Mouse (Mus musculus) testis, adult 2 months (tissue): ENCODE data around the gene Gm5751. TPM values are rescaled to one million over a fixed set of nuclear protein-coding genes. Genes with fewer than 3 reads are reported as not detected.
A peak's percentile ranks its signal among the peaks of the same experiment; 100 is the strongest.

Experiments
- H3K27ac ChIP-seq: fragments of 200-500 bp; 2 replicates; pipeline ENCODE4 v1.5.1; 2012; ENCODE audit warnings: low read depth, low read length; ENCODE audit not compliant: control insufficient read depth, insufficient read depth
- H3K27me3 ChIP-seq: fragments of 200-500 bp; 2 replicates; pipeline ENCODE4 v1.6.1; 2012; ENCODE audit warnings: mild to moderate bottlenecking, low read length, moderate library complexity; ENCODE audit not compliant: control insufficient read depth, insufficient read depth
- H3K36me3 ChIP-seq: fragments of 200-500 bp; 2 replicates; pipeline ENCODE4 v1.6.1; 2012; ENCODE audit warnings: mild to moderate bottlenecking, low read length; ENCODE audit not compliant: control insufficient read depth, insufficient read depth
- H3K4me1 ChIP-seq: fragments of 200-500 bp; 2 replicates; pipeline ENCODE4 v1.6.1; 2012; ENCODE audit warnings: low read length; ENCODE audit not compliant: control insufficient read depth, insufficient read depth
- H3K4me3 ChIP-seq: fragments of 200-500 bp; 2 replicates; pipeline ENCODE4 v1.5.1; 2012; ENCODE audit warnings: low read depth, mild to moderate bottlenecking, low read length, moderate library complexity, mixed read lengths; ENCODE audit not compliant: control insufficient read depth
- CTCF ChIP-seq: fragments of 200-500 bp; IDR thresholded peaks from 2 replicates; pipeline ENCODE4 v1.5.1; 2012; ENCODE audit warnings: low read depth, mild to moderate bottlenecking, inconsistent platforms, low read length, moderate library complexity; ENCODE audit not compliant: control insufficient read depth, insufficient read depth, insufficient replicate concordance
- POLR2A ChIP-seq: fragments of 200-500 bp; IDR thresholded peaks from 2 replicates; pipeline ENCODE4 v1.6.1; 2012; ENCODE audit warnings: low read depth, mild to moderate bottlenecking, inconsistent platforms, low read length, moderate library complexity; ENCODE audit not compliant: control insufficient read depth
- polyA plus RNA-seq: library from polyadenylated mRNA; depleted of rRNA; stranded (reverse); fragments of >200 nt; gene quantifications from 2 replicates; pipeline ENCODE4 v1.2.3, GENCODE M21; 2012; rRNA removed

The Gm5751 gene
- polyA plus RNA-seq, 1 experiment, result 0.46 TPM

GRCm38 (mm10) chrX:8893182-8893651, 19.2 kb downstream of the Gm5751 start:
- Histone ChIP-seq H3K27ac (no peak overlapping the region; the same call in 1 of the 2 replicates), H3K36me3 (no peaks in the 10 kb centered on the region), H3K27me3 (no peaks in the 10 kb centered on the region), H3K4me3 (peak overlapping the region; percentile 81), H3K4me1 (no peaks in the 10 kb centered on the region)
- TF ChIP-seq CTCF (no peak), POLR2A (no peak)

- TF ChIP-seq CTCF, result no peak
- TF ChIP-seq POLR2A, result no peak
- no peaks in the 10 kb centered on the region for H3K4me1 ChIP-seq
- no peaks in the 10 kb centered on the region for H3K27me3 ChIP-seq
- no peaks in the 10 kb centered on the region for H3K36me3 ChIP-seq
- no peak overlapping the region for H3K4me3 ChIP-seq
- no peak overlapping the region for H3K27ac ChIP-seq
These were observed 26.8 kb downstream of the Gm5751 start for GRCm38 (mm10) chrX:8900823-8901222.

- no peaks in the 10 kb centered on the region for H3K27me3 ChIP-seq
- no peak for TF ChIP-seq CTCF
- TF ChIP-seq POLR2A, result no peak
- H3K4me3 ChIP-seq, result no peak overlapping the region
- no peaks in the 10 kb centered on the region for H3K36me3 ChIP-seq
- H3K27ac ChIP-seq, result no peak overlapping the region
- H3K4me1 ChIP-seq, result no peaks in the 10 kb centered on the region
These were observed 27.9 kb downstream of the Gm5751 start for GRCm38 (mm10) chrX:8901906-8902472.

GRCm38 (mm10) chrX:8921080-8921479, 47.0 kb downstream of the Gm5751 start:
- H3K36me3 ChIP-seq, result no peaks in the 10 kb centered on the region
- H3K27me3 ChIP-seq, result no peaks in the 10 kb centered on the region
- H3K4me3 ChIP-seq, result no peak overlapping the region
- no peaks in the 10 kb centered on the region for H3K4me1 ChIP-seq
- TF ChIP-seq CTCF (no peak), POLR2A (no peak)
- no peak overlapping the region for H3K27ac ChIP-seq

GRCm38 (mm10) chrX:8921813-8922607, 48.0 kb downstream of the Gm5751 start:
- H3K4me3 ChIP-seq, result no peak overlapping the region
- H3K4me1 ChIP-seq, result no peaks in the 10 kb centered on the region
- peak; percentile 43; the same call in 1 of the 2 replicates for TF ChIP-seq CTCF
- TF ChIP-seq POLR2A, result no peak
- H3K27me3 ChIP-seq, result no peaks in the 10 kb centered on the region
- no peaks in the 10 kb centered on the region for H3K36me3 ChIP-seq
- no peak overlapping the region for H3K27ac ChIP-seq

- TF ChIP-seq CTCF (no peak), POLR2A (no peak)
- Histone ChIP-seq H3K4me1 (no peaks in the 10 kb centered on the region), H3K4me3 (no peak overlapping the region), H3K27me3 (no peaks in the 10 kb centered on the region), H3K36me3 (no peaks in the 10 kb centered on the region), H3K27ac (no peak overlapping the region)
These were observed 53.3 kb downstream of the Gm5751 start for GRCm38 (mm10) chrX:8927308-8927707.

Other genes starting within 250 kb of the Gm5751 start
- 0.47 and 0.75 TPM in 2 replicates for gene Ssxb8, start 183.4 kb upstream of the Gm5751 start, polyA plus RNA-seq
- 0.27 TPM in 1 of 2 replicates, not detected in the other for gene Ssx9, start 125.8 kb upstream of the Gm5751 start, polyA plus RNA-seq
- 0.70 and 1.5 TPM in 2 replicates for gene Ssxb5, start 70.6 kb upstream of the Gm5751 start, polyA plus RNA-seq
- not detected in 2 replicates for gene Gm6592, start 30.3 kb upstream of the Gm5751 start, polyA plus RNA-seq
- gene B630019K06Rik, start 18.1 kb downstream of the Gm5751 start, polyA plus RNA-seq, result 0.88 and 0.91 TPM in 2 replicates
- gene Fthl17b, start 88.7 kb downstream of the Gm5751 start, polyA plus RNA-seq, result 2.6 TPM in 1 of 2 replicates, not detected in the other
- 3.1 and 5.4 TPM in 2 replicates for gene Fthl17c, start 102.3 kb downstream of the Gm5751 start, polyA plus RNA-seq
- 2.0 and 3.0 TPM in 2 replicates for gene Fthl17d, start 112.5 kb downstream of the Gm5751 start, polyA plus RNA-seq
- gene Fthl17e, start 159.2 kb downstream of the Gm5751 start, polyA plus RNA-seq, result 0.19 TPM in 2 replicates
- 0.53 and 2.3 TPM in 2 replicates for gene Fthl17f, start 188.8 kb downstream of the Gm5751 start, polyA plus RNA-seq
- gene 4930402K13Rik, start 230.3 kb downstream of the Gm5751 start, polyA plus RNA-seq, result 4.0 and 6.2 TPM in 2 replicates